Mouse (Mus musculus) fat pad, adult 2 months (tissue): ENCODE data around the gene Mmp9.

Source experiments
- DNase-seq: peaks from one replicate; pipeline ENCODE4 v3.0.0-alpha.2; 2011; ENCODE audit warnings: low read depth, low spot score; ENCODE audit errors: extremely low read depth

The Mmp9 gene

DNA sequence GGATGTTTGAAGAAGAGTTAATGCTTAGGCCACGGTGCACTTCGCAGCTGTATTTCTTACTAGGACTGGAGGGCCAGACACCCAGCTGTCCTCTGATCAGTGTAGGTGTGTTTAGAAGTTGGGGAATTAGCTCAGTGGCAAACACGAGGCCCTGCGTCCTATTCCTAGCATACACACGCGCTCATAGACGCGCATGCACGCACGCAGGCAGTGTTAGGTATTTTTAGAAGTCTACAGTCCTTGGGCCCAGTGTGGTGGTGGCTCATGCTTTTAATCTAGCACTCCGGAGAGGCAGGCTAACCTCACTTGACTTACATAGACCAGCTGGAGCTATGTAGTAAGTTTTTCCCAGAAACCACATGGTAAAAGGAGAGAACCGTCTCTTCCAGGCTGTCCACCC is 28.4 kb upstream of the Mmp9 start:
- DNase-seq: no peak

DNA sequence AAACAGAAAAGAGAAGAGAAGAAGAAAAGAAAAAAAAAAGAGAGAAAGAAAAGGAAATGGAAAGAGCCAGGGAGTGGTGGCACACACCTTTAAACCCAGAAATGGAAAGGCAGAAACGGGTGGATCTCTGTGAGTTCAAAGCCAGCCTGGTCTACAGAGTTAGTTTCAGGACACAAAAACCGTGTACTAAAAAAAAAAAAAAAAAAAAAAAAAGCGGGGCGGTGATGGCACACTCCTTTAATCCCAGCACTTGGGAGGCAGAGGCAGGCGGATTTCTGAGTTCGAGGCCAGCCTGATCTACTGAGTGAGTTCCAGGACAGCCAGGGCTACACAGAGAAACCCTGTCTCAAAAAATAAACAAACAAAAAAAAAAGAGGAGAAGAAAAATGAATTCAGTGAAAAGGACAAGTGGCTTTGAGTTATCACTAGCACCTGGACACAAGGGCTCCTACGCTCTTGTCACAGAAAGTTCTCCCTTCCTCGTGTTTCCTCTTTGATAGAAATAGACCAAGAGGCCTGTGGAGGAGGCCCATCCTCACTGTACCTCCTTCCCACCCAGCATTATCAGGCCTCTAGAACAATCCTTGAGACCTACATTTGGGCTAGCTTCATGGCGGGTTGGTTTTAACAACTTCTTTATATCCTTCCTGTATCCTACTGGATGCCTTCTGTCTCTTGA is 27.7 kb upstream of the Mmp9 start:
- DNase-seq: no peak

DNA sequence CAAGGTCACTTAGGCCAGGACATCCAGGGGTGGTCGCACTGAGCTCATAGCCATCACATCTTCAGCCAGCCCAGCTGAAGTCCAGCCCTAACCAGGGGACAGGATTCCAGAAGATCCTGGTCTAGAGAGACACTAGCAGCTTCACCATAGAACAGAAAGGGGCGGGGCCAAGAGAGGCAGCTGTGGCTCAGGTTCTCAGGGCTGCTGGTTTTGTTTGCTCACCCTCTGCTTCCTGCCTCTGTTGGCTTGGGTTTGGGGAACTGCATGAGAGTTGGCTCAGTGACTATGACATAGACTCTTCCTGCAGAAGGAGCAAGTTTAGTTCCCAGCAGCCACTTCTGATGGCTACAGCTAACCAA is 27.2 kb upstream of the Mmp9 start:
- DNase-seq: no peak

DNA sequence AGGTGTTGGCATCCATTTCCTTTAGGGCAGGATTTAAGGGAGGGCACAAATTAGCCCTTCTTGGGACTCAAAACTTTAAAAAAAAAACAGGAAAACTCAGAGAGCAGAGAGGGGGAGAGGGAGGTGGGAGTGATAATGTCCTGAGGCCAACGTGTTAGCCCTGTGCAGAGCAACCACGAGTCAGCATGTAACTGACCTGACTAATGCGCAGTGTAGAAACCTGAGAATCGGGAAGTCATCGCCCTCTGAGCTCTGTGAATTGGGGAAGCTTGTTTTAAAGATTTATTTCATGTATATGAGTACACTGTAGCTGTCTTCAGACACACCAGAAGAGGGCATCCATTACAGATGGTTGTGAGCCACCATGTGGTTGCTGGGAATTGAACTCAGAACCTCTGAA is 23.8 kb upstream of the Mmp9 start:
- DNase-seq: no peak

DNA sequence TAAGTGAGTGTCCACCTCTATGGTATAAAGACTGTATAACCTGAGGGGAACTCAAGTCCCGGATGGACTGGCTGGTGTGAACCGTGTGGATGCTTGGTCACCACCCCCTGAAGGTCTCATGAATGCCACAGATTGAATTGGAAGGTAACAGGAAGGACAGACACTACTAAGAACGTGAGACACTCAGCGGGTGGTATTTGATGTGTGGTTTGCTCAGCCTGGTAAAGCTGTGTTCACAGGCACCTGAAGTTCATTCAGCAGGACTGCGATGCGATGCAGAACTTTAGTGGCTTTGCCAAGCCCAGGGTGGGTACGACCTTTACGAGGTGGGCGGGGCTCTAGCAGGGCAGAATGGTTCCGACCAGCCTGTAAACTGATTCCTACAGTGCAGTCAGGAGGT is 23.2 kb upstream of the Mmp9 start:
- no peak for DNase-seq

DNA sequence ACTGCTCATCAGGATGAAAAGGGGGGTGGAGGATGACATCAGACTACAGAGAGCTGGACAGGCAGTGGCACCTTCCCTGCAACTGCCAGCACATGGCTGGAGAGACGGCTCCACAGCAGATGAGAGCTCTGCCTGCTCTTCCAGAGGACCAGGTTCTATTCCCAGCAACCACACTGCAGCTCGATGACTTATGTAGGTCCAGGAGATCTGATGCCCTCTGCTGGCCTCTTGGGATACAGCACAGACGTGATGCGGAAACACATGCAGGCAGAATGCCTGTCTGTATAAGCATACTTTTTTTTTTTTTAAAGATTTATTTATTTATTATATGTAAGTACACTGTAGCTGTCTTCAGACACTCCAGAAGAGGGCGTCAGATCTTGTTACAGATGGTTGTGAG is 22.3 kb upstream of the Mmp9 start:
- DNase-seq: no peak

DNA sequence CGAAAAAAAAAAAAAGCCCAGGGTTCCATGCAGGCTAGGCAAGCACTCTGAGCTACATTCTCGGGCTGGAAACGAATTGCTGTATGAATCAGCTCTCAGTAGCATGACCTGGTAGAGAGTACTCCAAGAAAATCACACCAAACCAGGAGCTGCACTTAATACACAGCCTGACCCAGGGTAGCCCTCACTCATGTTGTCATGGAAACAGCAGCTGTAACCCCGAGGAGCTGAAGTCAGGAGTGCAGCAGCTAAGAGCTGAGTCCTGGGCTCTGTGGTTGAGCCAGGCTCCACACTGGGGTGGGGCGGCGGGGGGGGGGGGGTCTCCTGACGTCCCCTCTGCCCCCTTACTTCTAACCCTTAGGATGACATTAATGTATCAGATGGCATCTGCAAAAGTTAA is 18.6 kb upstream of the Mmp9 start:
- DNase-seq: no peak

DNA sequence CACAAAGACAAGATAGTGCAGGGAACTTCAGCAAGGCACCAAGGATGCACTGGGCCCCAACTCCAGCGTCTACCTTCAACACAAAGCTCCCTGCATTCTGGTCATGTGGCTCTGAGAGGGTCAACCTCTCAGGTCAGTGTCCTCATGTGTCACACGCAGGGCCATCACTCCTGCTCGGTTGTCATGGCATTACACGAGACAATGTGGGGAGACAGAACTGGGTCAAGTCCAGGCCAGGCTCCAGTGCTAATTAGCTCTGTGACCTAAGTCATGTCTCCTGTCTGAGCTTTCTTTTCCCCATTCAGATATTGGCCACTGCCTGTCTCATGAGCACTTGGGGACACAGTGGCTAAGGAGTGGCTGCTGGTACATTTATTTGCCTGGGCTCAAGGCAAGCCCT is 17.3 kb upstream of the Mmp9 start:
- DNase-seq: no peak

DNA sequence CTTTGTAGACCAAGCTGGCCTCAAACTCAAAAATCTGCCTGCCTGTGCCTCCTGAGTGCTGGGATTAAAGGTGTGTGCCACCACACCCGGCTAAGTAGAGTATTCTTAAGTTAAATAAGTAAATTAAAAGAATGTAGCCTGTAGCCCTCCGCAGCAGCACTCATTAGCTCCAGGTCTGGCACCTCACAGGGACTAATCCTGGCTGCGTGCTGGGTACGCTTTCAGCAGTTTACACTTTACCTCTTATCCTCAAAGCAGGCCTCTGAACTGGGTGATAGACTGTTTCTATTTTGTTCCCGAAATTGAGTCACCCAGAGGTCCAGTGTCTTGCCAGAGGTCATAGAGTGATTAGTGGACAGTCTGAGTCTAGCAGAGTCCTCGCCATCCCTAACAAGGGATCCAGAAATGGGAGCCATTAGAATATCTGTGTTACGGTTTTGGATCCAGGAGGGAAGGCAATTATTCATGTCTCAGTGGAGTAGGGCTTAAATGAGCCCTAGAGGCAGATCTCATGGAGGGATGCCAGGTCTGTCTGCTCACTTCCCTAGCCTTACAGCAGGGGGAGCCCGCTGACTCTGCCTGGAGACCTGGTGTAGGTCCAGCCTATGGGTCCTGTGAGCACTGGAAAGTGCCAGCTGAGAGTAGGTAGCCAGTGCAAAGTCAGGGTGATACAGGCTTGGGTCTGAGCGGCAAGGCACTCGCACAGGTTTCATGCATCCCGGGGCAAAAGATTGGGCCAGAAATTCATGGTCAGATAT is 16.3 kb upstream of the Mmp9 start:
- DNase-seq: no peak

DNA sequence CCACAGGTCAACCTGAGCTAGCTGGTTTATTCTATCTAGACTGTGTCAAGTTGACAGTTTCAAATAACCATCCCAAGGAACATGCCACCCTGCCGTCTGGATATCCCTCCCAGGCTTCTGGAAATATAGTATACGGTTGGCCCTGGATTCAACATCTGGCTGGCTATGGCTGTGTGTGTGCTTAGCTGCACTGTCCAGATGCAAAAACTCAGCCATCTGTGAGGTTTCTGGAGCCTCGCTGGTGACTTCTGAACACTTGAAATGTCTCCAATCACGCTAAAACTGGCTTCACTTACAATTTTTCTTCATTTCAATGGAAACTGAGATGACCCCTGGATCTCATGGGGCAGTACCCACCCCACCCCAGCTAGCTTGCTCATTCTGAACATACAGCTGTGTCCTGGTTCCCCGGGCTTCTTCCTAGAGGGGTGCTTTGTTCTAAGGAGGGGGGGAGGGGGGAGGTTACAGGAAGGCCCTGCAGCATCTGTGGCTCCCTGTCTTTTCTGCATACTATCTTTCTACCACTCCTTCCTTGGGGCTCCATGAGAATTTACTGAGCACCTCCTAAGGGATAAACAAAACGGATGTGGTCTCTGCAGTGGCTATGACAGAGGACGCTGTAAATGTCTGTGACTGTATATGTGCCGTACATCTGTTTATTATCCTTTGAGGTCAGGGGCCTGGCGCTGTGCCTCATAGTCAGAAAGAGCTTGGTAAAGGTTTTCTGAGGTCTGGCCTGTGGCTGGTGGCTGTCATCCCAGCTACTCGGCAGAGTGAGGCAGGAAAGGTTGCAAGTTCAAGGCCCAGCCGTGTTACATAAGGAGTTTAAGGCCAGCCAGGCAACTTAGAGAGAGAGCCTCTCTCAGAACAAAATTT is 9.6 kb upstream of the Mmp9 start:
- no peak for DNase-seq

DNA sequence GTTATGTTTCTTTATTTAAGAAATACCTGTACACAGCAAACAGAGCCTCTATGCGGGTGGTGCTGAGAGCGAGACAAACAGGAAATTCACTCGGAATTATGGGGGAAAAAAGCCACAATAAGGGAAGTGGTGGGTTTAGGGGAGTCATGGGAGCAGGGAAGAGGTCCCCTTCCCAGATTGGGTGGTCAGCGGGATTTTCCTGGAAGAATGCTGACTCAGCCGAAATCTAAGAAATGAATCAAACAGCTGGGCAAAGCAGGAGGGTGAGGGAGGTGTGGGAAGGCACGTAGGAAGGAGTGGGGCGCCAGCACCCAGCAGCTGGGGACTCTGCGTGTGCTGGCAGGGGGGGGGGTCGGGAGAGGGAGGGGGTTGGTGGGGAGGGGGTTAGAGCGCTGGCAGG is 7.0 kb upstream of the Mmp9 start:
- DNase-seq: no peak

DNA sequence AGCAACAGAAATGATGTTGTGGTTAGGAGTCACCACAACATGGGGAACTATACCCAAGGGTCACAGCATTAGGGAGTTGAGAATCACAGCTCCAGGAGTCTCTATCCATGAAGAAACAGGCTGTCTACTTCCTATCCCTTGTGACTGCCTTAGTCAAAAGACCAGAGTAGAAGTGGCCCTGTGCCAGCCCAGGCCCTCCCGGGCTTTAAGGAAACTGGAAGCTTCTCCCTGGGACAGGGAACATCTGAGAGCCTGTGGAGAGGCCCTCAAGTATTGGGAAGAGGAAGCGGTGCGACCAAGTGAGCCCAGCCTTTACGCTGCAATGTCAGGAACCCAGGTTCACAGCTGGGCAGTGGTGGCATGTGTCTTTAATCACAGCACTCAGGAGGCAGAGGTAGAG is 4.6 kb upstream of the Mmp9 start:
- DNase-seq: no peak

DNA sequence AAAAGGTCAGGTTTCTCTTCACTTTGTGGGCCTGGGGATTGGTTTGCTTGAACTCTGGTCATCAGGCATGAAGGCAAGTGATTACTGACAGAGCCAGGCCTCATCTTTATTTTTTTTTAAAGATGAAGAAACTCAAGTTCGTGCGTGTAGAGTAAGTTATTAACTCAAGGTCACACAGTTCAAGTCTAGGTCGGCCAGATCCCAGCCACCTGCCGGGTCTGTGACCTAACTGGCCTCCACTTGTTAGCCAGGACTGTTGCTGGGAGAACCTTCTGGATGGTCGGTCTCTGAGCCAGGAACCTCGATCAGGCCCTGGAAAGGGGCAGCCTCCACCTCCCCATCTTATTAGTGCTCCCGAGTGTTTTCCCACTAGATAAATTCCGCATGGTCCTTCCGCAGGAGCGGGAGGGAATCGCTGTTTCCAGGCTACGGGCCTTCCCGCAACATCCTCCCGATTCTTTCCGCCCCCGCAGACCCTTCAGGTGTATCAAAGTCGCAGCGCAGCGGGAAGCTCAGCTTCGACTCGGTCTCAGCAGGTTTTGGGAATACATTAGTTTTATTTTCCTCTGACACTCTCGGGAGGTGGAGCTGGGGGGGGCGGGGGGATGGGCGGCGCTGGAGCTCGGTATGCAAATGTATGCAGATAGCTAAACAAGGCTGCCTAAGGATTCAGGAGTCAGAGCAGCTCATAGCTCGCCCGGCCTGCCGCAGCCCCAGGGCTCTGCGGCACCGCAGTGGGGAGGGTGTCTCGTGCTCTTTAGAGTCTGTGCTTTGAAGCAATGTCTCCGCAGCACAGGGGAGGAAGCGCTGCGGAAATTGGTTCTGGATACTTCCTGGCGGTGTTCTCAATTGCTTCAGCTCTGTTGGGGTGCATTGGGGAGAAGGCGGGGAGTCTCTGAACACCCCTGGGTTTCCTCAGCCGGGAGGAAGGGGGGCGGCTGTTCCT is 2.2 kb upstream of the Mmp9 start:
- no peak for DNase-seq

DNA sequence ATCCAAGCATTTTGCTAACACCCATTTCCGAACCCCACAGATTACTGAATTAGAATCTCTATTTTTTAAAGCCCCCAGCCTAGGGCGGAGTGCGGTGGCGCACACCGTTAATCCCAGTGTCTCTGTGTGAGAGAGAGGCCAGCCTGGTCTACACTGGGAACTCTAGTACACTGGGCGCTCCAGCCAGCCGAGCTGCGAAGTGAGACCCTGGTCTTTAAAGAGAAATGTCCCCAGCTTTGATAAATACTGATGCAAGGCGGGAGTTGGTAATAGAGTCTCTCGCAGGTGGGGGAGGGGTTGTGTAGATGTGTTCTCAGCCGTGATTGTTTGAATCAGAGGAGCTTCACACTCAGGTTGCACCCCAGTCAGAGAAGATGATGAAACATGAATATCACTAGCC is 1.5 kb upstream of the Mmp9 start:
- no peak for DNase-seq

DNA sequence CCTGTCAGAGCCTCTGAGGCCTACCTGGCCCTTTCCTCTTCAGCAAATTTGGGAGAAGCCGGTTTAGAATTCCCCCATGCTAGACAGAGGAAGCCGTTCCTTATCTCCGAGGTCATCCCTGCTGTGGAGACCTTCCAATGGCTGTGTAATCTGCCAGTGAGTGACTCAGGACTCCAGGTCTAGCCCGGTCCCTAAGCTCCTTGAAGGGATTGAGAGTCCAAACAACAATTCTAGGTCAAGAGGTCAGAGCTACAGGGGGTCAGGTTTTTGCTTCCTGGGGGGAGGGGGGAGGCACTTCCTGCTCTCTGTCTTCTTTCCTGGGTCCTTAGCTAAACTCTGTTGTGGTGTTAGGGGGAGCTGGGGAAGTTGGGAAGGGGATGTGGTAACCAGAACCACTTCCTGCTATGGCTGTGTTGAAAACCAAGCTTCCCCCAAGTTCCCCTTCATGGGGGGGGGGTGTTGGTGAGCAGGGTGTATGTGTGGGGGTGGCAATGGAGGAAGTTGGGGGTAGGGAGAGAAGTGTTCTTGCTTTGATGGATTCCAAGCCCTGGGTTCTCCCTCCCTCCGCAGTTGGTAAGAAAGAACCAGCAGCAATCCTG is 2.2 kb downstream of the Mmp9 start:
- no peak for DNase-seq

DNA sequence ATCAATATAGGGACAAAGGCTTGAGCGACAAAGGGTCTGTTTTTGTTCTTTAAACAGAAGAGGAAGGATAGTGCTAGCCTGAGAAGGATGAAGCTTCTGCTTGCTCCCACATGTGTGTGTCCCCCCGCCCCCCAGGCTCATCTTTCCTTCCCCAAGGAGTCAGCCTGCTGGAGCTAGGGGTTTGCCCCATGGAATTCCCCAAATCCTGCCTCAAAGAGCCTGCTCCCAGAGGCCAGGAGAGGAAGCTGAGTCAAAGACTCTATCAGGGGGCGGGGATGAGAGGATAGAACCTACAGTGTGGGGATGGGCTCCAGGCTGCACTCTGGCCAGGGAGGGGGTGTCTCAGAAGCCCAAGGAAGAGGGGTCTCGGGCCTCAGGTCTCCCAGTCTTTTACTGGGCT is 6.9 kb downstream of the Mmp9 start:
- DNase-seq: no peak

DNA sequence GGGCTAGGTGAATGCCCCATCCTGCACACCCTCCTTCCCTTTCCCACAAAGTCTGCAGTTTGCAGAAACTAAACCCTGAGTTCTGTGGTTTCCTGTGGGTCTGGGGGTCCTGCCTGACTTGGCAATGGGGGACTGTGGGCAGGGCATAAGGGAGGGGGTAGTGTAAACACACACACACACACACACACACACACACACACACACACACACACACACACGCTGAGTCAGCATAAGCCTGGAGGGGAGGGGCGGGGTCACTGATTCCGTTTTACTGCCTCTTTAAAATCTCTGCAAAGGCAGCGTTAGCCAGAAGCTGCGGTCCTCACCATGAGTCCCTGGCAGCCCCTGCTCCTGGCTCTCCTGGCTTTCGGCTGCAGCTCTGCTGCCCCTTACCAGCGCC is 7.3 kb downstream of the Mmp9 start:
- no peak for DNase-seq

DNA sequence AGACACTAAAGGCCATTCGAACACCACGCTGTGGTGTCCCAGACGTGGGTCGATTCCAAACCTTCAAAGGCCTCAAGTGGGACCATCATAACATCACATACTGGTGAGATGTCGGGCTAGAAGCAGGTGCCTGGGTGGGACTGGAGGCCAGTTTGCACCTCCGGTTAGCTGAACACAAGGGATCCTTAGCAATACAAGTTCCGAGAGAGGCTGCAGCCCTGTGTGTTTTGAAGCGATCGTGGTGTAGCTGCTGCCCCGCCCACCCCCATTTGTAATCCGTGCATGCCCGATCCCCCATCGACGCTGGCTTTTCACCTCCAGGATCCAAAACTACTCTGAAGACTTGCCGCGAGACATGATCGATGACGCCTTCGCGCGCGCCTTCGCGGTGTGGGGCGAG is 8.4 kb downstream of the Mmp9 start:
- no peak for DNase-seq

DNA sequence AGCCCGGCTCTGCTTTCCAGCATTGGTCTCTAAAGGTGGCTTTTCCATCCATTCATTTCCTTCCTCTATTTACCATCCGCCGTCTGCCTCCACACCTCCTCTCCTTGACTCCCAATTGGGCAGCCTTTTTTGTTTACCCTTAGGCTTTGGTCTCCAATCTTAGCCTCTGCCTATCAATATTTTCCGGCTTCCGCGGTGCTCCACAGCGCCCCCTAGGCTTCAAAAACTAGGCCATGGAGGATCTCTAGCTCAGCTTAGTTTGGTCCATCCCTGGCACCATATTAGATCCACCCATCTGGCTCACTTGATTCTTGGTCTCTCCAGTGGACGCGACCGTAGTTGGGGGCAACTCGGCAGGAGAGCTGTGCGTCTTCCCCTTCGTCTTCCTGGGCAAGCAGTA is 9.9 kb downstream of the Mmp9 start:
- no peak for DNase-seq

DNA sequence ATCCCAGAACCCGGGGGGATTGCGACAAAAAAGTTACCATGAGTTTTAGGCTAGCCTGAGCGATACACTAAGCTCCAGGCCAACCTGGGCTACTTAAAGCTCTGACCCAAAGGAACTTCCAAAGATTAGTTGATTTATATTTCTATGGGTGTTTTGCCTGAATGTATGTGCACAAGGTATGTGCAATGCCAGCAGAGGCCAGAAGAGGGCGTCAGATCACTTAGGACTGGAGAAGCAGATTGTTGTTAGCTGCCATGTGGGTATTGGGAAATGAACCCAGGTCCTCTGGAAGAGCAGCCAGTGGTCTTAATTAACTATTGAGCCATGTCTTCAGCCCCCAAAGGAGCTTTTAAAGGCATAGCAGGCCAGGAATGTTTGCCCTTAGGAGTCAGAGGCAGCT is 11.2 kb downstream of the Mmp9 start:
- no peak for DNase-seq

DNA sequence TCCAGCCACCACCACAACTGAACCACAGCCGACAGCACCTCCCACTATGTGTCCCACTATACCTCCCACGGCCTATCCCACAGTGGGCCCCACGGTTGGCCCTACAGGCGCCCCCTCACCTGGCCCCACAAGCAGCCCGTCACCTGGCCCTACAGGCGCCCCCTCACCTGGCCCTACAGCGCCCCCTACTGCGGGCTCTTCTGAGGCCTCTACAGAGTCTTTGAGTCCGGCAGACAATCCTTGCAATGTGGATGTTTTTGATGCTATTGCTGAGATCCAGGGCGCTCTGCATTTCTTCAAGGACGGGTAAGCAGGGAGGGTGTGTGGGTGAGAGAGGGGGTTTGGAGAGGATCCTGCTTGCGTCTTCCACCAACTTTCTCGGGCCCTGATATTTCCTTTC is 11.9 kb downstream of the Mmp9 start:
- no peak for DNase-seq
